Mouse (Mus musculus) MEL (cell line): ENCODE measurements around the gene Hsd11b2. TPM values are rescaled to one million over a fixed set of nuclear protein-coding genes. Genes with fewer than 3 reads are reported as not detected.

Experiments
- DNase-seq: peaks from one replicate; pipeline ENCODE4 v3.0.0; 2011; ENCODE audit warnings: low read depth, low spot score
- H3K27ac ChIP-seq: 2 replicates; pipeline ENCODE4 v1.5.1; 2012; ENCODE audit warnings: low read depth, mild to moderate bottlenecking, control low read depth, low read length, moderate library complexity; ENCODE audit not compliant: control insufficient read depth
- H3K27me3 ChIP-seq, 2 experiments: fragments of 150-350 bp in 1 of 2; sonication (generic) in 1 of 2; 2 replicates each; pipeline ENCODE4 v1.6.1; 2012; ENCODE audit warnings: low read length in 2 of 2, mild to moderate bottlenecking in 2 of 2, improper control_type of control experiment in 1 of 2, moderate library complexity in 1 of 2; ENCODE audit not compliant: insufficient read depth in 2 of 2, control insufficient read depth in 1 of 2
- H3K36me3 ChIP-seq, 2 experiments: 2 replicates each; pipeline ENCODE4 v1.6.1; 2012 to 2014; ENCODE audit warnings: low read length in 2 of 2, improper control_type of control experiment in 1 of 2, inconsistent platforms in 1 of 2, mild to moderate bottlenecking in 1 of 2; ENCODE audit not compliant: insufficient read depth in 2 of 2, control insufficient read depth in 1 of 2
- H3K4me1 ChIP-seq, 2 experiments: fragments of 150-350 bp in 1 of 2; sonication (generic) in 1 of 2; 2 replicates each; pipeline ENCODE4 v1.6.1; 2012; ENCODE audit warnings: low read length in 2 of 2, improper control_type of control experiment in 1 of 2, mild to moderate bottlenecking in 1 of 2; ENCODE audit not compliant: insufficient read depth in 2 of 2, control insufficient read depth in 1 of 2
- H3K4me3 ChIP-seq, 2 experiments: fragments of 150-350 bp in 1 of 2; sonication (generic) in 1 of 2; 2 replicates each; pipeline ENCODE4 v1.5.1; 2012; ENCODE audit warnings: low read depth in 2 of 2, low read length in 2 of 2, mild to moderate bottlenecking in 2 of 2, moderate library complexity in 2 of 2, control low read depth in 1 of 2, improper control_type of control experiment in 1 of 2; ENCODE audit not compliant: control insufficient read depth in 1 of 2, insufficient read depth in 1 of 2
- H3K79me2 ChIP-seq: 2 replicates; pipeline ENCODE4 v1.6.1; 2012; ENCODE audit warnings: mild to moderate bottlenecking, low read length, moderate library complexity; ENCODE audit not compliant: control insufficient read depth, poor library complexity, insufficient read depth
- H3K9ac ChIP-seq: 2 replicates; pipeline ENCODE4 v1.6.1; 2012; ENCODE audit warnings: low read depth, mild to moderate bottlenecking, control low read depth, low read length, moderate library complexity; ENCODE audit not compliant: control insufficient read depth, poor library complexity, severe bottlenecking
- H3K9me3 ChIP-seq: fragments of 150-350 bp; sonication (generic); replicated peaks from 2 replicates; pipeline ENCODE4 v1.6.1; 2012; ENCODE audit warnings: mild to moderate bottlenecking, low read length, improper control_type of control experiment, moderate library complexity; ENCODE audit not compliant: insufficient read depth
- ETS1 ChIP-seq: IDR thresholded peaks from 2 replicates; pipeline ENCODE4 v1.6.1; 2012; ENCODE audit warnings: low read depth, mild to moderate bottlenecking, inconsistent platforms, low read length, improper control_type of control experiment, moderate library complexity
- GABPA ChIP-seq: IDR thresholded peaks from 2 replicates; pipeline ENCODE4 v1.6.1; 2012; ENCODE audit warnings: low read depth, mild to moderate bottlenecking, inconsistent platforms, low read length, improper control_type of control experiment, moderate library complexity
- HCFC1 ChIP-seq: IDR thresholded peaks from 2 replicates; pipeline ENCODE4 v1.6.1; 2012; ENCODE audit warnings: low read depth, mild to moderate bottlenecking, inconsistent platforms, low read length, improper control_type of control experiment, moderate library complexity
- KAT2A ChIP-seq: conservative IDR thresholded peaks from 2 replicates; pipeline ENCODE4 v1.6.1; 2012; ENCODE audit warnings: low read depth, low read length, improper control_type of control experiment, inconsistent platforms
- MAZ ChIP-seq: IDR thresholded peaks from 2 replicates; pipeline ENCODE4 v1.6.1; 2012; ENCODE audit warnings: low read depth, mild to moderate bottlenecking, inconsistent platforms, low read length, improper control_type of control experiment
- MEF2A ChIP-seq: IDR thresholded peaks from 2 replicates; pipeline ENCODE4 v1.6.1; 2014; ENCODE audit warnings: low read depth, mild to moderate bottlenecking, inconsistent platforms, low read length, improper control_type of control experiment; ENCODE audit not compliant: poor library complexity, insufficient replicate concordance, severe bottlenecking; ENCODE audit errors: extremely low read depth
- NELFE ChIP-seq: IDR thresholded peaks from 2 replicates; pipeline ENCODE4 v1.6.1; 2011; ENCODE audit warnings: low read depth, low read length, improper control_type of control experiment
- POLR2AphosphoS2 ChIP-seq: IDR thresholded peaks from 2 replicates; pipeline ENCODE4 v1.6.1; 2011; ENCODE audit warnings: low read length, improper control_type of control experiment
- POLR2AphosphoS5 ChIP-seq: IDR thresholded peaks from 2 replicates; pipeline ENCODE4 v1.6.1; 2012; ENCODE audit warnings: low read depth, borderline replicate concordance, mild to moderate bottlenecking, inconsistent platforms, low read length, moderate library complexity, mixed read lengths
- SIN3A ChIP-seq: IDR thresholded peaks from 2 replicates; pipeline ENCODE4 v1.6.1; 2012; ENCODE audit warnings: low read length, improper control_type of control experiment, inconsistent platforms
- SMC3 ChIP-seq: IDR thresholded peaks from 2 replicates; pipeline ENCODE4 v1.6.1; 2011; ENCODE audit warnings: low read depth, low read length, improper control_type of control experiment
- TCF12 ChIP-seq: IDR thresholded peaks from 2 replicates; pipeline ENCODE4 v1.6.1; 2014; ENCODE audit warnings: low read depth, mild to moderate bottlenecking, inconsistent platforms, low read length, improper control_type of control experiment, moderate library complexity
- USF2 ChIP-seq, 2 experiments: IDR thresholded peaks; 2 replicates each; pipeline ENCODE4 v1.6.1; 2011 to 2012; ENCODE audit warnings: improper control_type of control experiment in 2 of 2, low read length in 2 of 2, borderline replicate concordance in 1 of 2, inconsistent platforms in 1 of 2, low read depth in 1 of 2, mild to moderate bottlenecking in 1 of 2; ENCODE audit not compliant: insufficient read depth in 1 of 2
- ZC3H11A ChIP-seq: IDR thresholded peaks from 2 replicates; pipeline ENCODE4 v1.6.1; 2012; ENCODE audit warnings: low read depth, mild to moderate bottlenecking, inconsistent platforms, low read length, improper control_type of control experiment
- ZNF384 ChIP-seq: IDR thresholded peaks from 2 replicates; pipeline ENCODE4 v1.6.1; 2012; ENCODE audit warnings: low read depth, mild to moderate bottlenecking, inconsistent platforms, low read length, improper control_type of control experiment
- polyA plus RNA-seq, 2 experiments: library from polyadenylated mRNA; stranded (reverse) in 1 of 2; unstranded in 1 of 2; fragments of >175 nt in 1 of 2; fragments of >200 nt in 1 of 2; gene quantifications; 2 replicates each; pipeline versions ENCODE4 v1.2.1 to v1.2.4; 2012; ENCODE audit warnings: low replicate concordance in 2 of 2, low read depth in 1 of 2; ENCODE audit not compliant: insufficient read length in 2 of 2, insufficient read depth in 1 of 2, missing spikeins in 1 of 2
- total RNA-seq: library from RNA; depleted of rRNA; stranded (reverse); fragments of 300-350 nt; gene quantifications from 2 replicates; pipeline ENCODE4 v1.2.3, GENCODE M21; 2012

Gene Hsd11b2
- total and polyA plus RNA-seq, 3 experiments: 0.27 to 2.1 TPM; not detected in 1

- peaks cover 0 to 13% of the 10 kb centered on the region in 2 experiments; a peak in 3 of 4 replicates for H3K36me3 ChIP-seq
- no peak for TF ChIP-seq TCF12
- no peak for TF ChIP-seq POLR2AphosphoS5
- TF ChIP-seq MAZ: no peak
- no peak for TF ChIP-seq ETS1
- no peak for TF ChIP-seq SMC3
- no peak for TF ChIP-seq SIN3A
- no peak for TF ChIP-seq ZNF384
- TF ChIP-seq KAT2A: no peak
- no peak for TF ChIP-seq USF2 (IDR thresholded peaks at IDR 0.05; ENCODE audit: borderline replicate concordance in 1 of 2, insufficient read depth in 1 of 2, low read depth in 1 of 2, low read length in 2 of 2)
- TF ChIP-seq GABPA: no peak
- no peak for TF ChIP-seq ZC3H11A
- no peak for TF ChIP-seq HCFC1
- TF ChIP-seq NELFE: no peak
- no peak for TF ChIP-seq MEF2A
- TF ChIP-seq, all 39 proteins: peak for 0
- Histone ChIP-seq H3K4me3 (no peak overlapping the region), H3K4me1 (peaks cover 6 to 17% of the 10 kb centered on the region in 2 experiments; a peak in 3 of 4 replicates), H3K27ac (no peak overlapping the region), H3K79me2 (peaks cover 3% of the 10 kb centered on the region; the same call in 1 of the 2 replicates), H3K9me3 (no peaks in the 10 kb centered on the region), H3K27me3 (no peaks in the 10 kb centered on the region), H3K9ac (no peak overlapping the region)
- no peak for DNase-seq
Observed at GRCm38 (mm10) chr8:105550083-105550482, 31.5 kb downstream of the Hsd11b2 start.

GRCm38 (mm10) chr8:105552032-105552431, 33.5 kb downstream of the Hsd11b2 start:
- no peak for TF ChIP-seq POLR2AphosphoS2
- H3K27me3 ChIP-seq: no peaks in the 10 kb centered on the region
- no peak overlapping the region for H3K9ac ChIP-seq
- H3K4me3 ChIP-seq: no peak overlapping the region
- H3K27ac ChIP-seq: no peak overlapping the region
- H3K79me2 ChIP-seq: 0 out of 2 replicates have a peak, but pooled peaks cover 2% of the 10 kb centered on the region
- no peak for DNase-seq
- no peaks in the 10 kb centered on the region for H3K4me1 ChIP-seq
- H3K36me3 ChIP-seq: no peaks in the 10 kb centered on the region; a peak in 1 of 4 replicates
- no peaks in the 10 kb centered on the region for H3K9me3 ChIP-seq
